Mouse (Mus musculus) adrenal gland, postnatal 25 days (tissue): Measurements from ENCODE around the gene 1700016H13Rik. TPM values are rescaled to one million over a fixed set of nuclear protein-coding genes. Genes with fewer than 3 reads are reported as not detected.
A peak's percentile ranks its signal among the peaks of the same experiment; 100 is the strongest.

Experiments used
- DNase-seq: peaks from one replicate; pipeline ENCODE4 v3.0.0; 2021; ENCODE audit warnings: mixed read lengths
- total RNA-seq: library from RNA; stranded (reverse); gene quantifications from 2 replicates; pipeline ENCODE4 v1.2.3, GENCODE M21; 2021

The 1700016H13Rik gene
- total RNA-seq, 1 experiment from 2014 or later = not detected

- peak; percentile 10 for DNase-seq
These were observed 17.8 kb upstream of the 1700016H13Rik start for GRCm38 (mm10) chr5:103673611-103674010.

- DNase-seq = no peak
These were observed 16.0 kb upstream of the 1700016H13Rik start for GRCm38 (mm10) chr5:103671858-103672257.

GRCm38 (mm10) chr5:103665876-103666275 lies 10.1 kb upstream of the 1700016H13Rik start:
- DNase-seq = no peak

- DNase-seq = no peak
These were observed 9.1 kb upstream of the 1700016H13Rik start for GRCm38 (mm10) chr5:103664932-103665331.

- DNase-seq = no peak
These were observed 3.8 kb upstream of the 1700016H13Rik start for GRCm38 (mm10) chr5:103659571-103659970.

DNA sequence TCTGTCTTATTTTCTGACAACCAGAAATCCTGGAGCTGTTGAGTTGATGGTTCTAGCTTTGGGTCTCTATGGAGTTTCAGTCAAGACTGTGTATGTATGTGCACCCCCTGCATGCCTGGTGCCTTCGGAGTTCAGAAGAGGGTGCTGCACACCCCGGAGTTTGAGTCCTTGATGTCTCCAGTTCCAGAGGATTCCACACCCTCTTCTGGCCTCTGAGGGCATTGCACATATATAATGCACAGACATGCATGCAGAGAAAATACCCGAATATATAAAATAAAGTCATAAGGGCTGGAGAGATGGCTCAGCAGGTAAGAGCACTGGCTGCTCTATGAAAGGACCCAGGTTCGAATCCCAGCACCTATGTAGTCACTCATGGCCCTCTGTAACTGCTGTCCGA lies 3.1 kb upstream of the 1700016H13Rik start:
- no peak for DNase-seq

DNA sequence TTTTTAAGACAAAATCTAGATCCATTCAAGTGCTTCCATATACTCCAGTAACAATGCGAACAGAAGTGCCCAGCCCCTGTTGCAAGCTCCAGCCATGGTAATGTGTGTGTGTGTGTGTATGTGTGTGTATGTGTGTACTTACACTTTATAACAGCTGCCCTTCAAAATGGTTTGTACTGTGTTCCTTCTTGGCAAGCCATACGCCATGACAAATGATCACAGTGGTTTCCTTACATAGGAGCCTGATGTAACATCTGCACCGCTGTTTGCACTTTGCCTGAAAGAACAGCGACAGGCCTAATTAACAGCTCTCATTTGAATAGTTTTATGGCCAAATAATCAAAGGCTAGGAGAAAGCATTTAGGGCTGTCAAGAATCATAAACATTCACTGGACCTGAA lies 1.0 kb downstream of the 1700016H13Rik start:
- DNase-seq = no peak

- DNase-seq = peak; percentile 20
These were observed 1.6 kb downstream of the 1700016H13Rik start for GRCm38 (mm10) chr5:103654225-103654624.

GRCm38 (mm10) chr5:103647320-103647719 lies 8.5 kb downstream of the 1700016H13Rik start:
- no peak for DNase-seq

- DNase-seq = no peak
These were observed 11.6 kb downstream of the 1700016H13Rik start for GRCm38 (mm10) chr5:103644167-103644566.

DNA sequence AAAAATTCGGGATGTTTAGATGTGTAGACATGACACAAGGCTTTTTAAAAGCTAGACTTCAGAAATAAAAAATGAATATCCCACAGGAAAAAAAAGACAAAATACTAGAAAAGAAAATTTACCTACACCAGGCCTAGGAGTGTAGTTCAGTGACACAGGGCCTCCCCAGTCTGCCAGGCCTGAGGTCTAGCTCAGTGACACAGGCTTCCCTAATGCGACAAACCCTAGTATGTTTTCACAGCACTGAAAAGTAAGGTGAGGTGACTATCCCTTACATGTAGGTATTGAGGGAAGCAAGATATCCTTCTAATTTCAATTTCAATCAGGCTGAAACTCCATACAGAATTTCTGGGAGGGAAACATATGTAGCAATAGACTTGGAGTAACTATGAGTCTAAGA lies 18.6 kb downstream of the 1700016H13Rik start:
- no peak for DNase-seq

- DNase-seq = no peak
These were observed 25.8 kb downstream of the 1700016H13Rik start for GRCm38 (mm10) chr5:103629854-103630580.

DNA sequence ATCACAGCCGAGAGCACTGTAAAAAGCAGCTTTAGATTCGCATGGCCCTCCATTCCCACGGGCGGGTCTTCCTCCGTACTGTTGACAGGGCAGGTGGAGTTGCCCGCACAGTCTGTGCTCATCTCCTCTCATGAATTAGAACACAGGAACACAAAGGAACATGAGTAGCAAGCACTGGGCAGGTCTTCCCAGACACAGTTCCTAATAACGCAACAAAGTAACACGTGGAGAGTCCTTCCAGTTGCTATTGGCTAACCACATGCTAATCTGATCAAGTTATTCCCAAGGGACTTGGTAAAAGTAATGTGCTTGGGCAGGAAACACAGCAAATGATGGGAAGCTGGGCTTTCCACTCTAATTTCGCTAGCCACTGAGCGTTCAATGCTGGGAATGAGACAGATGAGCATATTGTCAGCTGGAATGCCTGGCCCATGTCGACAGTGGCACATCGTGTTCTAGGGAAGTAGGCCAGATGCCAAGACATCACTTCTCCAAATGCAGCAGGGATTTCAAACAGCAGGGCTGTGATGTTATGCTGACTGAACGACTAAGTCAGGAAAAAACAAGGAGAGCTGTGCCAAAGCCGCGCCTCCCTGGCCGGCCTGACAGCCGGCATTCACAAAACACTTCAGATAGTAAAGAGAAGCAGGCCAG lies 26.6 kb downstream of the 1700016H13Rik start, which contains the start of gene Slc10a6:
Gene Slc10a6 (minus strand): TSS at position 293 of the 654 bp plus-strand sequence.
- peak; percentile 53 for DNase-seq

GRCm38 (mm10) chr5:103628499-103628898 lies 27.3 kb downstream of the 1700016H13Rik start:
- no peak for DNase-seq

DNA sequence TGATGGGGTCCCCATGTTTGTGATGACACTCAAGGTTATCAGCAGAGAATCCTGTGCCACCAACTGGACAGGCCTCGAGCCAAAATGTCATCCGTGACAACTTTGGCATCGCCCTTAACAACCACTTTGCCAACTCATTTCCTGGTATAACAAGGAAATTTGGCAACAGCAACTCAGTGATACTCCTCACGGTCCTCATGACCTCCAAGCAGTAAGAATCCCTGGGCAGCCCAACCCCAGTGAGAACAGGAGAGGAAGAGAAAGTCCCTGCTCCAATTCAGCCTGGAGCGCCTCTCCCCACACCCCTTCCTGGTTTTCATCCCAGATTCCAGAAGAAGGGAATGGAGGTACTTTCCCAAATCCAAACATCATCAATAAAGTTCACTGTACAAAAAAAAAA lies 31.0 kb downstream of the 1700016H13Rik start:
- DNase-seq = no peak

- DNase-seq = no peak
These were observed 33.5 kb downstream of the 1700016H13Rik start for GRCm38 (mm10) chr5:103622321-103622720.

DNA sequence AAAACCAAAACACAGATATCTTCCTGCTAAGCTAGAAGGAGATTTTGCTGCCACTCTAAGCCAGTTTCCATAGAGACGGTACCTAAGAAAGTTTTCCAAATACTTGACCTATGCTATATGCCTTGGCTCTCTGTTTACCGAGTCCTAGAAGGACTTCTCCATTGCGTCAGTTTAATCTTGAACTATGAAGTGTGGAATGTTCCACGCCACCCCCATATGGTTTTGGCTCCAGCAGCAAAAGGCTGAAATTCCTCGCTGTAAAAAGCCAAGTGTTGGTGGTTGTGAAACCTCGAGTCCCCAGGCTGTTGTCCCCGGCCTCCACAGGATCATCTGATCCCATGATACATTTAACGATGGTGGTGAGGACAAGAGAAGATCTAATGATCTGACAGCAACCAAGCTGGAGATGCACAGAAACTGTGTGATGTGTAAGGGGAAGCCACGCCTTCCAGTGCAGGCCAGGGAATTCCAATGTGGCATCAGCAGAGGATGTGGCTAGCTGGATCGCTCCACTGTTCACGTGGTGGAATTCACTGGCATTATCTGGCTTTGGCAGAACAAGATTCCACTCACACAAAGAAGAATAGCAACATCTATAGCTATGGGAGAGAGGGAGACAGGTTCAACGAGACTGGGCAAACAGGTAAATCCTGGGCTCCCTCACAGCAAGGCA lies 35.4 kb downstream of the 1700016H13Rik start:
- no peak for DNase-seq

DNA sequence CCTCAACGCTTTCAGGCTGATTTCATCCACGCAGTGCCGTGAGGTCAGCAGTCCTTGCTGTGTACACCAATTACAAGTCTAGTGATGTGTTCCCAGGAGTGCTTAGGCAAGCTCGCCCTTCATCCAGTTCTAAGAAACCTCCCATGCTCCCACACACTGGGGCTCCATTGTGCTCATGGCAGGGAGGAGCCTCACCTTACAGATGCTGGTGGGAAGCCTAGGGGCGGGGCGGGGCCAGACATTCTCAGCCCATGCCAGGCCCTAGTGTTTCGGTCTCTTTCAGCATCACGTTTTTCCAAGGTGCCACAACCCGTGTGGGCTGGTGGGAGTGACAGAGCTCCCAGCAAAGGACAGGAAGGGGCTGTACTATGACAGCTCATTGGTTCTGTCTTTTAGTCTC lies 38.6 kb downstream of the 1700016H13Rik start:
- no peak for DNase-seq

- DNase-seq = no peak
These were observed 41.5 kb downstream of the 1700016H13Rik start for GRCm38 (mm10) chr5:103614356-103614755.

- DNase-seq = no peak
These were observed 43.5 kb downstream of the 1700016H13Rik start for GRCm38 (mm10) chr5:103612316-103612715.

GRCm38 (mm10) chr5:103610856-103611472 lies 44.8 kb downstream of the 1700016H13Rik start:
- DNase-seq = no peak

DNA sequence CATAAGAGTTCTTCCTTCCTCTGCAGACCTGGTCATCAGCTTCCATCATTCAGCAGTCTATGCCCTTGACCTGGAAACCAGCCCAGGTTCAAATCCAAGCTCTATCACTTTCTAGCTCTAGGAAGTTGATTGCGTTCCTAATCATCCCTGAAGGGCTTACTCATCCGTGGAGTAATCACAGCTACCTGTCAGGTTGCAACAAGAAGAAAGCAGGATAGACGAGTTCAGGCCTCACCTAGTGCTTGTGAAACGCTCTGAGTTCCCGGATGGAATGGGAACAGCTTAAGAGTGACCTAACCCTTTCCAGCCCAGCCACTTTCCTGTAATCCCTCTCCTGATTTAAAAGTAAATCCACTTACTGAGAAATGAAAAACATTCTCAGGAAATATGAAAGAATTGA lies 45.7 kb downstream of the 1700016H13Rik start:
- DNase-seq = no peak

GRCm38 (mm10) chr5:103605707-103606106 lies 50.1 kb downstream of the 1700016H13Rik start:
- no peak for DNase-seq
